Mouse (Mus musculus): ENCODE measurements around the gene Klhl23. TPM values are rescaled to one million over a fixed set of nuclear protein-coding genes. Genes with fewer than 3 reads are reported as not detected.

Klhl23 gene
- total RNA-seq, 2 experiments from 2014 or later: 43.8 to 44.3 TPM

DNA sequence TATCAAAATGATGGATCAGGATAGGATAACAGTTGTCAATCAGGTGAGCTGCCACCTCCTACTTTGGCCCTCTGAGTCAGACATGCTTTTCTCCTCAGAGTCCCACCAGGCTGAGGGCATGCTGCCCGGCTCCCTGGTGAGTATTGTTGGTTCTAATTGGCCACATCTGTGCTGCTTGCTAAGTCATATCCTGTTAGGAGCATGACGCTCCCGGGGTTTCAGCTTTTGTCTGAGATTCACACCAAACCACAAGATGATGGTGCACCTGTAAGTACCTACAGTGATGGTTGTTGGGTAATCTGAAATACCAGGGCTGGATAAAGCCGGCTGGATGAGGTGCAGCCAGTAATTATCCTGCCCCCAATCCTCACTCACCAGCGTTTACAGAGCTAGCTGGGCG, 18.5 kb downstream of the Klhl23 start:
- no peak for DNase-seq (ENCODE audit: low spot score in 2 of 2)
- TF ChIP-seq CTCF (conservative IDR thresholded peaks at IDR 0.05): no peak
- Histone ChIP-seq H3K4me3 (no peak overlapping the region), H3K27ac (no peak overlapping the region)

DNA sequence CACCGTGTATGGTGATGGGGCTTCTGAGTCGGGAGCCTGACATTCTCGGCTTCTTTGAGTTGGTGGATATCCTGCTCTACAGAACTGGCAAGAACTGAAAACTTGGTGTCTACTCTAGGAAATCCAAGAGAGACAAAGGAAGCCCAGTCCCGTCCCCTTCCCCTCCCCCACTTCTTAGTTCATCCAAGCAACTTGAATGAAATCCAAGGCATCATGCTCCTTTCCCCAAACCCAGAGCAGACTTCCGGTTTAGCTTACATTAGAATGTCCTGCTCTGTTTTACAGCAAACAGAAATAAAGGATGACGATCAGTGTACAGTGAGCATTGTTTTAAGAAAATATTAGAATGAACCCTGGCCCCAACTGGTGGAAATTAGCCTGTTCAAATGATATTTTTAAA, 27.5 kb downstream of the Klhl23 start:
- DNase-seq (ENCODE audit: low spot score in 2 of 2): no peak
- no peak overlapping the region; the same call in 1 of the 2 replicates for H3K27ac ChIP-seq
- no peak overlapping the region for H3K4me3 ChIP-seq
- TF ChIP-seq CTCF (conservative IDR thresholded peaks at IDR 0.05): no peak

DNA sequence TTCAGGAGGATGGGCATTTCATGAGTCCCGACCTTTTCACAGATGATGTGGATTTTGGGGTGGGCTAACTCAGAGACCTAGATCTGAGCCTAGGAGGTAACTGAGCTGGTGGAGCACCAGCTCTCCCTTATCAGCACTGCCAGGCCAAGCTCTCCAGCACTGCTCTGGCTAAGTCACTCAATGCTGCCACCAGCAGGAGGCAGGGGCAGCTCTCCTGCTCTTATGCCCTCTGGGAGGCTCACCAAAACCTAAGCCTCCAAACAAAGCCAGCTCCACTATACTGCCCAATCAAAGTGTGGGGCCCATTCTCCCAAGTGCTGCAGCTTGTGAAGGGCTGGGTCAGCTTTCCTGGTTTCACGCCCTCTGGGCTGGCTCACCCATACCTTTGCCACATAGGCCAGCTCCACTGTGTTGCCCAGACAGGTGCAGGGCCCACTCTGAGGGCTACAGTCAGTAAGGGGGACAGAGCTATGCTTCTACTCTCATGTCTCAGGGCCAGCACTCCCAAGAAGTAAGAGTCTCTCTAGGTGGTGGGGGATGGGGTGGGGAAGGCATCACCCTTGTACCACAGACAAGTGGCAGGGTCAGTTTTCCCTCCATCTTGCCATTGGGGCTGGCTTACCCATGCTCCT, 29.8 kb downstream of the Klhl23 start:
- no peak for DNase-seq (ENCODE audit: low spot score in 2 of 2)
- peak; percentile 52 for TF ChIP-seq CTCF (conservative IDR thresholded peaks at IDR 0.05)

DNA sequence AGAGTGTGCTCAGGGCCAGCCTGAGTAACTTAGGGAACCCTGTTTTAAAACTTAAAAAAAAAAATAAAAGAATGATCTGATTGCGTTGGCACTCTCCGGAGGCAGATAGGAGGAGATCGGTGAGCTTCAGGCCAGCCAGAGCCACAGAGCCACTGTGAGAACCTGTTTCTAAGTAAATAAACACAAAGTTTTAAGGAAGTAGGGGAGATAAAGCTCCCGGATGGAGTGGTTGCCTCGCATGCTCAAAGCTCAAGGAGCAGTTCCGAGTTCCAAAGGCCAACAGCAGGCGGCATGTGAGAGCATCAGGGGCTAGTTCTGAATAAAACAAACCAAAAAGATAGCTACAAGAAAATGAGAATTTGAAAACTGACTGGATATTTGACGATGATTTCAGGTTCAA, 34.6 kb downstream of the Klhl23 start:
- H3K27ac ChIP-seq: no peak overlapping the region
- peak; percentile 36 for TF ChIP-seq CTCF (conservative IDR thresholded peaks at IDR 0.05)
- DNase-seq (ENCODE audit: low spot score in 2 of 2): no peak
- H3K4me3 ChIP-seq: no peak overlapping the region

More for the DNA sequence above, 29.8 kb downstream of the Klhl23 start:
- no peak overlapping the region for H3K4me3 ChIP-seq
- no peak overlapping the region for H3K27ac ChIP-seq

DNA sequence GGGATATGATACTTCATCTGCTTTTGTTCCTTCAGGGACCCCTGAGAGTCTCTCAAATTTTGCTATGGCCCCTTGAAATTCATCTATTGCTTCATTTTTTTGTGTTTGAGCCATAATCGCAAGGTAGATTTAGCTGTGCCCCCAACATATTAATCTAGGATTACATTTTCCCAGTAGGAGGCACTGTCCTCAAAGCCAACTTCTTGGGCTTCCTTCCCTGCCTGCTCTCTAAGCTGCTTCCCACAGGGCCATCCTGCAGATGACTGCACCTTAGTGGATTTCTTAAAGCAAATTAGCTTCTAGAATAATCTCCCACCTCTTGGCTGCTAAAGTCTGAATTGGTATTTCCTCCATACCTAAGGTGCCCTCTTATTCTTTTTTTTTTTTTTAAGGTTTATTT, 36.1 kb downstream of the Klhl23 start:
- no peak overlapping the region for H3K4me3 ChIP-seq
- no peak for DNase-seq (ENCODE audit: low spot score in 2 of 2)
- peak; percentile 52 for TF ChIP-seq CTCF (conservative IDR thresholded peaks at IDR 0.05)
- no peak overlapping the region for H3K27ac ChIP-seq

DNA sequence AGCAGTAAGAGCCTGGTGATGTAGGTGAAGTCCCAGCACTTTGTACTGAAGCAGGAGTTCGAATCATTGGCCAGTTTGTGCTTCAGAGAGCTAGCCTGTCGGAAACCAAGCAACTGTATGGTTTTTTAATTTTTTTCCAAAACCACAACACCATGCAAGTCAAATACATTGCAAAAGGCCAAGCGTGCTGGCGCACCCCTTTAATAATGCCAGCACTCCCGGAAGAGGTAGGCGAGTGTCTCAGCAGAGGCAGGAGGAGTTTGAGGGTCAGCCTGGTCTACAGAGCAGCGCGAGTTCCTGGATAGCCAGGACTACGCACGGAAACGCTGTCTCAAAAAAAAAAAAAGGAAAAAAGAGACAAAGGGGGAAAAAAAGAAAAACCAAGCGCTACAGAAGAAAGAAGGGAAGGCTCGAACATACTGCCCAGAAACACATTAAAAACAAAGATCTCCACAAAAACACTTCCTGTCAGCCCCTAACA, 39.3 kb downstream of the Klhl23 start:
- Histone ChIP-seq H3K27ac (peak overlapping the region; percentile 89), H3K4me3 (peak overlapping the region; percentile 81)
- no peak for TF ChIP-seq CTCF (conservative IDR thresholded peaks at IDR 0.05)
- DNase-seq (ENCODE audit: low spot score in 2 of 2): no peak

DNA sequence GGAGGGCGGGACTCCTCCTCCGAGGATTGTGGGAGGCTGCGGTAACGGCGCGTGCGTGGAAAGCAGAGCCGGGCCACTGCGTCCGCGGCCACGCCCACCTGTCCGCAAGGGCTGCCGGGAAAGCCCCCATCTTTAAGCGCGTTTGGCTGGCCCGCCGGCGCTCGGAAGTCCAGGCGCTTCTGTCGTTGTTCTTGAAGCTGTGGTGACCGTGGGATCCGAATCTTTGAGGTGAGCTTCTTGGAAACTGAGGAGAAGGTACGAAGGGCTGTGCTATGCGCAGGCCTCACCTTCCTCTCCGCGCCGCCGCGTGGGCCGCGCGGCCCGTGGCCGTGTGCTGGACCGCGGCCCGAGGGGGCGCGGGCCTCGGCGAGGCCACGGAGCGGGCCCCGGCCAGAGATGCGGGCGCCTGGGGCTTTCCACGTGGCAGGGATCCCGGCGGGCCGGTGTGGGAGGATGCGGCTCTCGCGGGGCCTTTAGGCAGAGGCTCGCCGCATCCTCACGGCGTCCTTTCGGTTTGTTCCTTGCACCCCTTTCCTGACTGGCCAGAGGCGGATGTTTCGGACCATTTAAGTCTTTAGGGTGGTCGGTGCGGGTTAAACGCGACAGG, 39.8 kb downstream of the Klhl23 start, which contains the start of gene Ssb:
TSS of gene Ssb (plus strand) at position 78 of the 607 bp plus-strand sequence.
- TF ChIP-seq CTCF (conservative IDR thresholded peaks at IDR 0.05): no peak
- Histone ChIP-seq H3K27ac (peak within 1 kb of the TSS; percentile 89), H3K4me3 (peak within 1 kb of the TSS; percentile 81)
- peak; percentile 92 to 93 for DNase-seq (ENCODE audit: low spot score in 2 of 2)

DNA sequence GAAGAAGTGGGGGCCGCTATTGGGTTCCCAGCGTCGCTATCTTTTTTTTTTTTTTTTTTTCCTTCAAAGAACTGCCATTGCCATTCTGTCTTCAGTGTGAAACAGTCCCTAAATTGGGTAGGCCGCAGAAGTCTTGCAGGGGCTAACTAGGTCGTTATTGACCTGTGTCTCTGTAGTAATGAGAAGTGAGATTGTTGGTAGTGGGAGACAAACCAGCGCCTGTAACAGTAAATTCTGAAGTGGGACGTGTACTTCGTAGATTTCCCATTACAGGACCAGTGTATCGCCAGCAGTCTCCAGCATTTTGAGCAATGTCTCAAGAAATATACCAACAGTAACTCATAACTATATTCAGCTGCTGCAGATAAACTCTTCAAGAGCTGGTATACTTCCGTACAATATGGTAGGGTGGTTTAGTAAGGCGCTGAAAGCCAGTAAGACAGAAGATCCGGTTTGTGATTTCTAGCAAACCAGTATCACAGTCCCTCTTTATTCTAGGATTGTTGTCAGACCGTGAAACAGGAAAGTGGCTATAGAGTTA, 40.4 kb downstream of the Klhl23 start:
- DNase-seq (ENCODE audit: low spot score in 2 of 2): no peak
- TF ChIP-seq CTCF (conservative IDR thresholded peaks at IDR 0.05): no peak
- Histone ChIP-seq H3K4me3 (peak overlapping the region; percentile 81), H3K27ac (peak overlapping the region; percentile 89)

DNA sequence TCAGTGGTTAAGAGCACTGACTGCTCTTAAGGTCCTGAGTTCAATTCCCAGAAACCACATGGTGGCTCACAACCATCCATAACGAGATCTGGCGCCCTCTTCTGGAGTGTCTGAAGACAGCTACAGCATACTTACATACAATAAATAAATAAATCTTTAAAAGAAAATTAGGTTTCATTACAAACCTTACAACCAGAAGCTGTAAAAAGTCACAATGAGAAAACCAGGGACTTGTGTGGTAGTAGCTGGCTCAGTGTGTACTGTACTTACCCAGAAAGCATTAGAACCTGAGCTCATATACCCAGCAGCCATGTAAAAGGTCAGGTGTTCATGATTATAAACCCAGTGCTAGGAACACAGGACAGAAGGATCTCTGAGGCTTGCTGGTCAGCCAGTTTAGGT, 62.2 kb downstream of the Klhl23 start:
- H3K4me3 ChIP-seq: no peak overlapping the region
- no peak for DNase-seq (ENCODE audit: low spot score in 2 of 2)
- peak; percentile 65 for TF ChIP-seq CTCF (conservative IDR thresholded peaks at IDR 0.05)

DNA sequence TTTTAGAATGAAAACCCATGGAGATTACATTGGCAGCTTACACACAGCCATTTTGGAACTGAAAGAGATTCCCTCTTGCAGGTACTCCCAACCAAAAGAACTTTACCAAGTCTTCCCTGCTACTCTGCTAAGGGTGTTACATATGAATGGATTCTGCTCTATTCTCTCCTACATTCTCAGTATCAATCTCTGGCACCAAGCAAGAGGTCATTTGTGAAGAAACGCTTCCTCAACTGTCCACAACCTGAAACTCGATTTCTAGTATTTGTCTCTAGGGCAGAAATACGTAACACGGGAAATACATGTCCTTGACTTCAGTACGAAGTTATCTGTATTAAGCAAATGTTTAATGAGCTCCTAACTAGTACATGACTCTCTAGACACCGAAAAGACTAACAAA, 62.8 kb downstream of the Klhl23 start:
- H3K4me3 ChIP-seq: peak overlapping the region; percentile 80
- DNase-seq (ENCODE audit: low spot score in 2 of 2): no peak
- TF ChIP-seq CTCF (conservative IDR thresholded peaks at IDR 0.05): no peak
- H3K27ac ChIP-seq: no peak overlapping the region

More for the DNA sequence above, 62.2 kb downstream of the Klhl23 start:
- H3K27ac ChIP-seq: no peak overlapping the region

DNA sequence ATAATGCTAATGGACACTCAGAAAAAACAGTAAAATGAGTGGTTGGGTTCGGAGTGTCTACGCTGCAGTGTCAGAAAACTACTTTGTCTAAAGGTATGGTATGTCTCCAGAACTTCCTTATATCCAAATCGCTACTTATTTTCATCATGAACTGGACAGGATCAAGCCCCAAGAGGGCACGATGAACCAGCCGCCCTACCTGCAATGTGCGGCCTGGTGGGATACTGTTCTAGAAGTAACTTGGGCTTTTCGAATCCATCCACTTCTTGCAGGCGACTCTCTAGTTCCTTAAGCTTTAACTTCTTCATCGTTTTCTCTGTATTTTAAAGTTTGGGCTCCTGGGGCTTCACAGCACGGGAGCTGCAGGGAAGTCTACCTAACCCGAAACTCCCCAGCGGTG, 63.3 kb downstream of the Klhl23 start:
- H3K27ac ChIP-seq: peak overlapping the region; percentile 91
- DNase-seq (ENCODE audit: low spot score in 2 of 2): no peak
- no peak for TF ChIP-seq CTCF (conservative IDR thresholded peaks at IDR 0.05)
- peak overlapping the region; percentile 80 for H3K4me3 ChIP-seq

DNA sequence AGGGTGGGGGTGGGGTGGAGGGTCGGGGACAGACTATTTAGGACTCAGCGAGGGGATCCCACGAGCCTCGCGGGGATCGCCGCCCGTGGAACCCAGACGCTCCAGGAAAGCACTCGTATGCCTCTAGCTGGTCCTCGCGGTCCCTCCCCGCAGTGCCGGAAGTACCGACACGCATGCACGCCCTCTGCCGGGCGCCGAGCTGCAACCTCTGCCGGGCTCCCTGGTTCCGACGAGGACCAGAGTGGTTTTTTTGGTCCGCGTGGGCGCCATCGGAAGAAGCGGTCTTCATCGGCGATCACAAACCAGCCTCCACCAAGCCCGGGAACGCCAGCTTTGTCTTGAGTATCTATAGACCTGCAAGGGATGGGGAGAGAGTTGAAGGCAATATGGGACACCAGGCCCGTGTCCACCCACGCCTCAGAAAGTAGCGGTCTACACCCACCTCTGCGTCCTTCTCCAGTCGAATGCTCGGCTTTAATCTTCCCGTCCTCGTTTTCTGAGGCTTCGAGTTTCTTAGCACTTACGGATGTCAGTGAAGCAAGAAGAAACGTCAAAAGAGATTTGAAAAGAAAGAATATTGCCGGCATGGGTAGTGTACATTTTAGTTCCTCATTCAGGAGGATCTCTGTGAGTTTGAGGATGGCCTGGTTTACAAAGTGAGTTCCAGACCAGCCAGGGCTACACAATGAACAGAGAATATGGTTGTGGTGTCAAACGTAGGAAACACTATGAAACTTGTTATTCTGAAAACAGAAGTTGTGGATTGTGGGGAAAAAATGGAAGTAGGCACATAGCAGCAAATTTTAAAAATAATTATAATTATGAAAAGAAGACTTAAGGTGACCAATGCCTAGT, 63.9 kb downstream of the Klhl23 start, which contains the start of gene Mettl5:
TSS of gene Mettl5 (minus strand) at position 165 of the 855 bp plus-strand sequence.
- Histone ChIP-seq H3K27ac (peak within 1 kb of the TSS; percentile 91), H3K4me3 (peak within 1 kb of the TSS; percentile 80)
- peak; percentile 83 to 90 for DNase-seq (ENCODE audit: low spot score in 2 of 2)
- TF ChIP-seq CTCF (conservative IDR thresholded peaks at IDR 0.05): peak; percentile 87

Other genes with a start within 250 kb of the Klhl23 start
- gene Lrp2, start 235.9 kb upstream of the Klhl23 start, total RNA-seq (2021): 1 to 10 TPM in 1 of 2 experiments, under 1 TPM in 1; 0.59 to 1.0 TPM
- 10 to 100 TPM; 29.8 to 31.3 TPM for gene Bbs5, start 174.8 kb upstream of the Klhl23 start, total RNA-seq (2021)
- gene Klhl41, start 151.8 kb upstream of the Klhl23 start, total RNA-seq (2021): under 1 TPM; 0.39 to 0.69 TPM
- gene Fastkd1, start 108.4 kb upstream of the Klhl23 start, total RNA-seq (2021): 10 to 100 TPM; 17.7 to 19.0 TPM
- 10 to 100 TPM; 67.7 to 67.8 TPM for gene Ppig, start 99.4 kb upstream of the Klhl23 start, total RNA-seq (2021)
- 1 to 10 TPM; 2.7 to 3.1 TPM for gene Ccdc173, start 32.4 kb upstream of the Klhl23 start, total RNA-seq (2021)
- 10 to 100 TPM; 19.8 to 23.7 TPM for gene Phospho2, start 32.3 kb upstream of the Klhl23 start, total RNA-seq (2021)
- 100 to 1,000 TPM; 125 to 139 TPM for gene Ssb, start 39.6 kb downstream of the Klhl23 start, total RNA-seq (2021)
- gene Mettl5, start 63.7 kb downstream of the Klhl23 start, total RNA-seq (2021): 10 to 100 TPM; 14.1 to 15.6 TPM
- gene Ubr3, start 75.3 kb downstream of the Klhl23 start, total RNA-seq (2021): 100 to 1,000 TPM; 121 to 128 TPM
- under 1 TPM; 0.93 to 1.00 TPM for gene Myo3b, start 217.2 kb downstream of the Klhl23 start, total RNA-seq (2021)